In the genomic region with DNA sequence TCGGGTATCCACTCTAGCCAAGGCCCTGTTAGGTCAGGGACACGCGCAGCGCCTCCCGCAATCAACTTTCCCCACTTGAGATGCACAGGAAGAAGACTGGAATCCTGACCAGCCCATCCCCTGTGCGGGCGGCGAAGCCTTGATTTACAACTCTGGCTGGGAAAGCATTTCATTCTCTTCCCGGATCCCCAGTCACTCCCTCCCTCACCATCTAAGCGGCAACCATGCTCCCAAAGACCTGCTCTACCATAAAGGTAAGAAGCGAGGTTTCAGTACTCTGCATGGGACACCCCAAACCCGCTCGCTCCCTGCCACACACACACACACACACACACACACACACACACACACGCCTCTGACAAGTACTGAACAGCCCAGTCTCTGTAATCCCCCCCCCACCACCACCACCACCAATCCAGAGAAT, we compare ENCODE assay signal across 9 mouse cellular contexts.
A peak's percentile ranks its signal among the peaks of the same experiment; 100 is the strongest.
DNase-seq lines count a peak whose midpoint lies in the region; ATAC-seq lines count a peak whose summit lies in the region.
"Had no signal": no experiment of that assay in that cellular context is flagged by ENCODE, and none has a peak within 500 bp of the region (broad histone marks: within the 10 kb centered on the region; RNA-seq: fewer than 3 reads in every experiment).

No protein-coding gene starts in this region.

- no peaks in the 10 kb centered on the region for H3K36me3 ChIP-seq in hindbrain, embryonic 14.5 days (replicated peaks; ENCODE audit: control insufficient read depth, insufficient read depth)
- no peaks in the 10 kb centered on the region for H3K36me3 ChIP-seq in midbrain, embryonic 12.5 days
- H3K36me3 ChIP-seq: G1E had no signal

- WGBS in hindbrain, embryonic 14.5 days: 5% methylated on average over 14 of the region's 14 CpGs
- WGBS in midbrain, embryonic 12.5 days: 3% methylated on average over 14 of the region's 14 CpGs

- ATAC-seq in frontal cortex, adult (ENCODE audit: low TSS enrichment): 0 out of 2 replicates have a peak, but pooled peaks have one; percentile 8
- peak; percentile 46; the same call in 1 of the 2 replicates for ATAC-seq in hindbrain, embryonic 14.5 days (ENCODE audit: low FRiP score)
- peak; percentile 32 for ATAC-seq in midbrain, embryonic 12.5 days (ENCODE audit: low FRiP score, low read depth)
- no peak for ATAC-seq in erythroid progenitor cell, adult 5-6 weeks (replicated peaks; ENCODE audit: low FRiP score, poor library complexity, severe bottlenecking)

- H3K27me3 ChIP-seq in hindbrain, embryonic 14.5 days (ENCODE audit: control insufficient read depth, insufficient read depth, low read length): no peaks in the 10 kb centered on the region
- H3K27me3 ChIP-seq in midbrain, embryonic 12.5 days: peaks cover 21% of the 10 kb centered on the region

- peak overlapping the region; percentile 72 for H3K4me3 ChIP-seq in hindbrain, embryonic 14.5 days (replicated peaks; ENCODE audit: low read length)
- H3K4me3 ChIP-seq in midbrain, embryonic 12.5 days: peak overlapping the region; percentile 56

- H3K9me3 ChIP-seq in hindbrain, embryonic 14.5 days (ENCODE audit: control insufficient read depth, low read length): no peaks in the 10 kb centered on the region
- H3K9me3 ChIP-seq in midbrain, embryonic 12.5 days: 0 out of 2 replicates have a peak, but pooled peaks cover 3% of the 10 kb centered on the region

- peak overlapping the region; percentile 73 for H3K27ac ChIP-seq in hindbrain, embryonic 14.5 days
- peak overlapping the region; percentile 75 for H3K27ac ChIP-seq in midbrain, embryonic 12.5 days (replicated peaks)

- DNase-seq in frontal cortex, postnatal 10 days (ENCODE audit: low spot score in 2 of 2): no peak
- DNase-seq in urinary bladder, postnatal 14 days (ENCODE audit: low spot score): peak; percentile 26
- DNase-seq in urinary bladder, postnatal 36 days (ENCODE audit: low spot score in 2 of 2): no peak
- DNase-seq in hindbrain, embryonic 14.5 days (ENCODE audit: low spot score): peak; percentile 34
- no peak for DNase-seq in ovary, adult 18-20 months (ENCODE audit: low spot score)

- H3K4me1 ChIP-seq in hindbrain, embryonic 14.5 days (replicated peaks; ENCODE audit: control insufficient read depth, insufficient read depth, low read length): peaks cover 17% of the 10 kb centered on the region; the same call in 1 of the 2 replicates
- H3K4me1 ChIP-seq in midbrain, embryonic 12.5 days: peaks cover 22% of the 10 kb centered on the region

- H3K9ac ChIP-seq in hindbrain, embryonic 14.5 days: peak overlapping the region; percentile 86
- H3K9ac ChIP-seq in midbrain, embryonic 12.5 days (replicated peaks): peak overlapping the region; percentile 66

- peak overlapping the region; percentile 88 for H3K4me2 ChIP-seq in hindbrain, embryonic 14.5 days (replicated peaks)
- peak overlapping the region; percentile 76 for H3K4me2 ChIP-seq in midbrain, embryonic 12.5 days (replicated peaks)

Comparison
In these comparisons a context has a peak if more than half of its experiments do, and no peak if none do; other contexts are left out.
1. DNase-seq: peak in urinary bladder, postnatal 14 days (single experiment) and hindbrain, embryonic 14.5 days (single experiment); none in frontal cortex, postnatal 10 days (0 of 2), urinary bladder, postnatal 36 days (0 of 2) and ovary, adult 18-20 months (single experiment).